ENCODE assay signal across 8 mouse cellular contexts in genomic region chr12:86899461-86900179, GRCm38 (mm10). TPM values are rescaled to one million over a fixed set of nuclear protein-coding genes. Genes with fewer than 3 reads are reported as not detected.
A peak's percentile ranks its signal among the peaks of the same experiment; 100 is the strongest.
DNase-seq lines count a peak whose midpoint lies in the region; ATAC-seq lines count a peak whose summit lies in the region.

No protein-coding gene starts in this region.

- no peaks in the 10 kb centered on the region for H3K27me3 ChIP-seq in embryonic facial prominence, embryonic 11.5 days (ENCODE audit: control insufficient read depth, insufficient read depth, low read length)
- no peaks in the 10 kb centered on the region for H3K27me3 ChIP-seq in limb, embryonic 15.5 days

- peaks cover 6% of the 10 kb centered on the region for H3K4me1 ChIP-seq in embryonic facial prominence, embryonic 11.5 days (ENCODE audit: control insufficient read depth, insufficient read depth, low read length)
- peaks cover 71% of the 10 kb centered on the region for H3K4me1 ChIP-seq in limb, embryonic 15.5 days

- H3K9ac ChIP-seq in embryonic facial prominence, embryonic 11.5 days (replicated peaks; ENCODE audit: low read length) = 0 out of 2 replicates have a peak overlapping the region, but pooled peaks have one; percentile 2
- no peak overlapping the region for H3K9ac ChIP-seq in limb, embryonic 15.5 days

- no peak overlapping the region for H3K4me2 ChIP-seq in embryonic facial prominence, embryonic 11.5 days (ENCODE audit: low read depth, low read length)
- H3K4me2 ChIP-seq in limb, embryonic 15.5 days = 0 out of 2 replicates have a peak overlapping the region, but pooled peaks have one; percentile 0

- H3K4me3 ChIP-seq in embryonic facial prominence, embryonic 11.5 days (ENCODE audit: low read depth, low read length) = no peak overlapping the region
- no peak overlapping the region for H3K4me3 ChIP-seq in limb, embryonic 15.5 days

- intact Hi-C loops in heart, postnatal 14 days (cut with DNase I) = no loop called here

- DNase-seq in adrenal gland, postnatal 36 days = peak; percentile 33 to 59
- no peak for DNase-seq in adrenal gland, postnatal 4 days (ENCODE audit: low spot score in 2 of 2)
- DNase-seq in embryonic facial prominence, embryonic 11.5 days (ENCODE audit: low spot score) = peak; percentile 71
- DNase-seq in heart, postnatal 14 days = peak; percentile 54 to 75
- peak; percentile 65 for DNase-seq in yolk sac, embryonic 10.5 days (ENCODE audit: low spot score)
- no peak for DNase-seq in thymus, postnatal 25 days
- DNase-seq in layer of hippocampus, postnatal 10 days (ENCODE audit: low spot score in 2 of 2) = no peak

- H3K27ac ChIP-seq in embryonic facial prominence, embryonic 11.5 days (replicated peaks; ENCODE audit: low read depth, low read length) = peak overlapping the region; percentile 7; the same call in 1 of the 2 replicates
- H3K27ac ChIP-seq in limb, embryonic 15.5 days = peak overlapping the region; percentile 58

- no peaks in the 10 kb centered on the region for H3K36me3 ChIP-seq in embryonic facial prominence, embryonic 11.5 days (replicated peaks; ENCODE audit: control insufficient read depth, insufficient read depth, low read depth, low read length)
- H3K36me3 ChIP-seq in limb, embryonic 15.5 days = no peaks in the 10 kb centered on the region

- no peaks in the 10 kb centered on the region for H3K9me3 ChIP-seq in embryonic facial prominence, embryonic 11.5 days (replicated peaks; ENCODE audit: control insufficient read depth, low read length)
- no peaks in the 10 kb centered on the region for H3K9me3 ChIP-seq in limb, embryonic 15.5 days

- no peak for ATAC-seq in embryonic facial prominence, embryonic 11.5 days (replicated peaks; ENCODE audit: insufficient number of reproducible peaks, low FRiP score, low TSS enrichment, low read depth)
- no peak for ATAC-seq in limb, embryonic 15.5 days (ENCODE audit: insufficient number of reproducible peaks, low FRiP score, low TSS enrichment, low read depth)

- WGBS in embryonic facial prominence, embryonic 11.5 days = 41% methylated on average over 11 of the region's 11 CpGs
- 15% methylated on average over 11 of the region's 11 CpGs for WGBS in limb, embryonic 15.5 days

RNA-seq across cellular contexts. Expression of gene Irf2bpl, which starts 15.0 kb away (rescaled TPM):
- 10 to 100 TPM; 47.3 to 64.5 TPM for total RNA-seq in adrenal gland, postnatal 36 days (2021)
- 10 to 100 TPM; 78.0 to 81.7 TPM for total RNA-seq in adrenal gland, postnatal 4 days (2021)
- 15.5 and 16.4 TPM in 2 replicates for polyA plus RNA-seq in embryonic facial prominence, embryonic 11.5 days (2014; fragmentation: Nextera tagmentation; extraction: Ambion mirVana)
- total RNA-seq in heart, postnatal 14 days (2021) = 10 to 100 TPM; 44.7 to 51.8 TPM
- 36.0 and 38.5 TPM in 2 replicates for polyA plus RNA-seq in limb, embryonic 15.5 days (2015; fragmentation: Nextera tagmentation; extraction: Ambion mirVana)
- total RNA-seq in layer of hippocampus, postnatal 10 days (2021) = 10 to 100 TPM; 77.9 to 81.5 TPM

RNA-seq across cellular contexts. Expression of gene Cipc, which starts 47.2 kb away (rescaled TPM):
- 10 to 100 TPM; 24.4 to 24.7 TPM for total RNA-seq in adrenal gland, postnatal 36 days (2021)
- total RNA-seq in adrenal gland, postnatal 4 days (2021) = 10 to 100 TPM; 21.7 to 23.5 TPM
- 30.8 and 33.5 TPM in 2 replicates for polyA plus RNA-seq in embryonic facial prominence, embryonic 11.5 days (2014; fragmentation: Nextera tagmentation; extraction: Ambion mirVana)
- 10 to 100 TPM; 44.2 to 45.6 TPM for total RNA-seq in heart, postnatal 14 days (2021)
- 22.0 and 23.3 TPM in 2 replicates for polyA plus RNA-seq in limb, embryonic 15.5 days (2015; fragmentation: Nextera tagmentation; extraction: Ambion mirVana)
- 10 to 100 TPM; 55.2 to 58.1 TPM for total RNA-seq in layer of hippocampus, postnatal 10 days (2021)

Comparison
In these comparisons a context has a peak if more than half of its experiments do, and no peak if none do; other contexts are left out.
1. DNase-seq: peak in adrenal gland, postnatal 36 days (2 of 2), embryonic facial prominence, embryonic 11.5 days (single experiment), heart, postnatal 14 days (2 of 2) and yolk sac, embryonic 10.5 days (single experiment); none in adrenal gland, postnatal 4 days (0 of 2), thymus, postnatal 25 days (single experiment) and layer of hippocampus, postnatal 10 days (0 of 2).